Mouse (Mus musculus): ENCODE measurements at regions not wholly inside any gene's neighbourhood (a gene's known extent, or its start where the extent isn't known, plus 50 kb on each side); places are given as distances from the start of the nearest gene placed in this dataset.

DNA sequence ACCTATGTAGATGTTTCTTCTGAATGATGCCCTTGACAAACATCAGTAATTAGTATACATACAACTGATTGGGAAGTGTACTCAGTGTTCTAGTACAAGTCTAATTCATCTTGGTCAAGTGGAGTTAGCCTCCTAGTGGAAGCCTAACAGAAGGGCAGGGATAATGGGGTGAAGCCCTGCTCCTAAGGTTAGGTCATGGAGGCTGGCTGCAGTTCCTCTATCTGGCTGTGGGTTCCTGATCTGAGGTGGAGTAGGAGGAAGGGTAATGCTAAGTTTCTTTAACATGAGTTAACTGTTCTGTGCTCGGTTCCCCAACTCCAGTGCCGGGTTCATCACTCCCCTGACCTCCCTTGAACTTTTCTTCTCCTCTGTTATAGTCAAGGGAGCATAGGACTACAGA, 281.1 kb upstream of the Tle3 start:
- no peak for DNase-seq (ENCODE audit: low spot score)

DNA sequence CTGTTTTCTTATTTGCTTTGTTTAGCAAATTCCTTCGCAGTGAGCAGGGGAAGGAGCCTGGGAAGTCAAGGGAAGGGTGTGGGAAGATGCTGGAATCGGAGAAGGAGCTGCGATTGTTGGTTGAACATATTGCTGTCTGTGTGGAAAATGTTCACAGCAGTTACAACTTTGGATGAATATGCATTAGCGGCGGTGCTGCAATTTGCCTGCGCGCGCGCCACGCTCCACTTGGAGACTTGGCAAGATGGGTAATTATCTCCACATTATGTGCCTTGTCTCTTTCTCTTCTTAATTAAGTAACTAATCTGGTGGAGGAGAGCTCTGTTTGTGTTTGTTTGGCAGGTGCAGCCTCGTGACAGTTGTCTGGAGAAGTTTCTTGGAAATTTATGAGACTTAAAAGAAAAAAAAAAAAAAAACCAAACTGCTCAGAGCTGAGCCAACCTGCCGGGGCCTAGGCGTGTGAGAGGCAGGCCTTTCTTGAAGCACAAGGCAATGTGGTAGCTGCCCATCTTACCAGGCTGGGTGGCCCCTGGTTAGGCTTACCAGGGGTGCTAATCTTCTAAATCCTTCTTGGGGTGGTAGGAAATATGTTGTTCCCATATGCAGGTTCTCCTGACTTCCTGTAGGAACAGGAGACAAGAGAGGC, 279.2 kb upstream of the Tle3 start:
- DNase-seq (ENCODE audit: low spot score): no peak

DNA sequence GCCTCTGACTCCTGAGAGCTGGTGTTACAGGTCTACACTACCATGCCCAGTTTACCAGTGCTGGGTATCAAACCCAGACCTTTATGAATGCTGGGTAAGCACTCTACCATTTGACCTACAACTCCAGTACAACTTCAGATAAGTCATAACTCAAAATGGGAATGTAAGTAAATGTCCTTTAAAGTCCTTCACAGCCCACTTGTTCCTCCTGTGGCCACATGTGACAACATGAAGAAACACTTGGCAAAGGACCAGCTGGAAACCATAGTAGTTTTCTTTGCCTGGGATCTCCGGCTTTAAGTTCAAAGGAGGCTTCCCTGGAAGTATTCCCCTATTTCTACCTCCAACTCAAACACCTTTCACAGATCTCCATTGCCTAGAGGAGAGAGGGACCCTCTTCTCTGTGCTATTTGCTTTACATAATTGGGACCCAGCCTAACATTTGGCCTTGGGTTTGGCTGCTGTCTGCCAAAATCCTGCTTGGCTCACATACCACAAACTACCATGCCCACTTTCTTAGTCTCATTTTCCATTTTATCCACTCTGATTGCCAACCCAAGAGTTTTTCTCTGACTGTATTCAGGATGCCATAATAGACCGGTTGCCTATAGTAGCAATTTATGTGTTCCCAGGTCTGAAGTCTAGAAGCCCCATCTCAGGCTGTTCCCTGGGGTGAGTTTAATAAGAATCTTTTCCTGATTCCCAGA, 276.9 kb upstream of the Tle3 start:
- DNase-seq (ENCODE audit: low spot score): peak; percentile 8

DNA sequence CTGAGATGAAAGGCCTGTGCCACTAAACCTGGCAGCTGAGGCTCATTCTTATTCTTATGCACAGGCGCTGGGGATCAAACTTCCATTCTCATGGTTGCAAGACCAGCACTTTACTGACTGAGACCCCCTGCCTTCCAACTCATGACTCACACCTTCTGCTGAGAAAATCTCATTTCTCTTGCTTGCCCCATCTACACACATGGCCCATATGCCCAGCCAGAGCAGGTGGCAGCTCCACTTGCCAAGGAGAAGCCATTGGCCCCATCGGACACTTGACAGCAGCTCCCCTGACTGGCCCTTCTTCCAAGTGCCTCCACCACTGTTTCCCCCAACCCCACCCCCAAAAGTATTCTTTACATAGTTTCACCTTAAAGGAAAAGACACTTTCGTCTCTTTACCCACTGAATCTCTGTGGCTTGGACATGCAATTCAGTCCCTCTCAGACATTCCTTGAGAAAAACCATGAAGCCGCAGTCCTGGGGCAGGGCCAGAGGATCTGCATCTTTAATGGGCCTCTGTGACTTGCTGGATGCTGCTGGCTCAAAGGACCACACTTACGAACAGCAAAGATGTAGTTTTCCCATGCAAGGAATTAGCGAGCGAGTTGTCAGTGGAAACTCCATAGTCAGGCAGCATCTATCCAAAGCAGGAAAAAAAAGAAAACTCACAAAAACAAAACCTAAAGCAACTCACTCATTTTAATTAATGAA, 270.3 kb upstream of the Tle3 start:
- DNase-seq (ENCODE audit: low spot score): no peak

DNA sequence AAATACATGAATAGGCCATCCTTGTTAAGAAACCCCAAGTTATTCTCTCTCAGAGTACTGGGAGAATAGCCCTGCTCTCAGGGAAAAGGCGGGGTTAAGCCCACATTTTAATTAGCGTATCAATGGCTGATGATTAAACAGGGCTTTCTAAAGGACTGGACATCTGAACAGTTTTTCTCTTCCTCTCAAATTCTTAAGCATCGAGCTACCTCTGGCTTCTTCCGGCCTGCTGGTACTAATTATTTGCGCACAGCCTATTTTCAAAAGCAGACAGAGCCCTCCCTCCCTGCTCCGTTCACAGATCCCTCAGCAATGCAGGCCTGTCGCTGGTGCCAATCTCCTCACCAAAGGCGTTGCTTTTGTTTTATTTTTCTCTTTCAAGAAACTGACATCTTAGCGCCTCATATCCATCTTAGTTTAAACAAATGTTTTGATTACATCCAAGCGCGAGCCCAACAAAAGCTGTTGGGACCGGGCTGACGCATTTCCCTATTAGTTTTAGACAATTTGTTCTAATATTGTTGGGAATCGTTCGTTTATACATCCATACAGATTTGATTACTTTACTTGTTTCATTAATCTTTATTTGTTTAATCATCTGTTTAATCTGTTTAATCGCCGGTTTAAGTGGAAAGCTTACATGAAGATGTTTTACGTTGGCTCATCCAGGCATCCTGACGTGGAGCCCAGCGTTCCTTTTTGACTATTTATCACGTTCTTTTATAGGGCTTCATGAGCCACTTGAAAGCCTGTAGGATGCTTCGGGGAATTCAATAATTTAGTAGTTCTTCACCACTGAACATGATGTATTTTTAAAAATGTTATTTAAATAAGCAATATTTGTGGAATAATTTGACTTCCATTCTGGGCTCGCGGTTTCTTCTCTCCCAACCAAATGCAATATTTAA, 269.5 kb upstream of the Tle3 start:
- DNase-seq (ENCODE audit: low spot score): no peak

DNA sequence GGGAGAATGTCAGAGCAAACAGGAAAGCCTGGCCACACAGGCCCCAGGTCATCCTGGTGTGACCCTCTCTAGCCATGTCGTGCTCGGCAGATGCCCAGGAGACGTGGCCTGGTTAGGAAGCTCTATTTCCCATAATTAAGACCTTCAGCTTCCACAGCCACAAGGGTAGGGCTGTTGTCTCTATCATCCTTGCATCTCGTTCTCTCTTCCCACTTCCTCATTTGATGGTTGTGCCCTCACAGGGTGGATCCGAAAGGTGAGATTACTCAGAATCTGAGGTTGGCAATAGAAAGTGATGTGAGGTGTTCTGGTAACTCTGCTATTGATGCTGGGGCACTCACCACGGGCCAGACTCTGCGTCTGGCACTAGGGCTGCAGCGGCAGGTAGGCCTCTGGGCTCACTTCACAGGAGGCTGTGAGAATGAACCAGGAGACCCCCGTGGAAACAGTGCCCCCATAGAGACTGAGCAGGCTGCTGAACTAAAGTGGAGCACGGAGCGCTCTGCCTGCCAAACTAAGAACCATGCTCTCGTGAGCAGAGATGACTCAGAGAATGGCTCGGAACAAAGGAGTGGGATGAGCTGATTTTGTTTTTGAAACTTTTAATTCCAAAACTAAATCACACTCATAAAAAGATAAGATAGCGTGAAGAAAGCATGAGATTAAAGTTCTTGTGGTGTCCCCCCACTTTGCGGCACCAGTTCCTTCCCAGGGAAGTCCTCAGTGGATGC, 266.5 kb upstream of the Tle3 start:
- DNase-seq (ENCODE audit: low spot score): no peak

DNA sequence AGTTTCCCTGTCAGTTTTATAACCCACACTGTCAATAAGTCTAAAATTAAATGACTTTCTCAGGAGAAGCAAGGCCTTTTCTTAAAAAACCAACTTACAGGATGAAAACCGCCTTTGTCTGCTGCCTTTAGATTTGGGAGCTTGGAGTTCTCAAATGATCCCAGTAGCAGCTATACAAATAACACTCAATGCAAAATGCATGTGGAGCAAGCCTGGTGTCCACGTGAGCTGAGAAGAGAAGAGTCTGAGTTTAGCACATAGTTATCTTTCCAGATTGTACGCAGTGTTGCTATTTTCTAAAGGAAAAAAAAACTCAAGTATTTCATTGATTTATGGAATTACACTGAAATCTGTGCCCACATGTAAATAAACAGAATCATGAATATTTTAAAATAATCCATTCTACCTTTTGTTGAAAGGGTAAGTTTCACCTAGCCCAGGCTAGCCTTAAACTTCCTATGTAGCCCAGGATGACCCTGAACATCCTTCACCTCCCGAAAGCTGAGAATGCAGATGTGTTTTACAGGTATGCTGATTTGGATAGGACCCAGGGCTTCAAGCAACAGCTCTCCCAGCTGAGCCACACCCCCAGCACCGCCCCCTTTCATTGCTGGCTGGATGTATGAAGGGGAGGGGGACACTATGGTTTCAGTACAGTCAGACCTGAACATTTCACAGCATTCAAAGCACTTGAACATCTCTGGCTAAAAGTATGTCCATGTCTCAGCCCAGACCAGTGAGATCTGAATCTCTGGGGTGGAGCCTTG, 262.5 kb upstream of the Tle3 start:
- DNase-seq (ENCODE audit: low spot score): no peak

DNA sequence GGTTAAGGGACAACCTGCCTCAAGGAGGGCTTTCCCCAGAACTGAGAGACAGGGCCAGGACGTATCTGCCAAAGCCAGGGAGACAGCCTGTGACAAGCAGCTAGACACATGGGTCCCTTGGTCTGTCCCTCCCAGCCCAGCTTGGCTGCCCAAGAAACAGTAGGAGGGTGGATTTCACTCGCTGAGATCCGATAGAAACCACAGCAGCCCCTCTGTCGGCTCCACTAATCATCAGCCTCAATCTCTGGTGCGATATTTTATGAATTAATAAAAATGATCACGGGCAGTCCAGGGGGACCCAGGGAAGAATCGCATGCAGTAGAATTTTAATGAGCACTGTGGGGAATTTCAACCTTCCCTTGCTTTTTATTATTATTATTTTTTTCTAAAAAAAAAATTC, 261.0 kb upstream of the Tle3 start:
- DNase-seq (ENCODE audit: low spot score): no peak

DNA sequence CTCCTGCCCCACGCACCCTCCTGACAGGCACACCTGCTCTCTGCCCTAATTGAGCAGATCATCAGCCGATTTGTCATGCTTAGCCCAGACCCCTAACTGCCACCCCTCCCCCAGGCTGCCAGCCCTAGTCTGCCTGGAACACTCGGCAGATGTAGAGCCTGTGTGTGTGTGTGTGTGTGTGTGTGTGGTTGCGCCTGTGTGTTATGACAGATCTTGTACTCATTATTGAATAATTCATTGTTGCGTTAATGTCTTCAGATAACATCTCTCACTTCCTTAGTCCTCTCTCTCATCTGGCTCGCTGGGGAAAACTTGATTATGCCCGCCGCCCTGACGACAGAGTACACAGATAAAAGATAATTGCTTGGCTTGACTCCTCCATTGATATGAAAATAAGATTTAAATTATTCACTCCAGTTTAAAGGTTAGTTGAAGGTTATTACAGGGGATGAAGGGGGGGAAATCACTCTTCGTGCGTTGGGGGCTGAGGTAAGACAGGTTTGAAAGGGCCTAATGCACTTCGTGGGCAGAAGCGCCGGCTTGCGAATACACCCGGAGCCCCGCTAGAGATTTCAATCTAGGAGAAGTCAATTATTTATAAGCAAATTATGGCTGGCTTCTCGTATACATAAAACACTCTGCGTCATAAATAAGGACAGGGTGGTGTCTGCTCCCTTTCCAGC, 260.3 kb upstream of the Tle3 start:
- no peak for DNase-seq (ENCODE audit: low spot score)

DNA sequence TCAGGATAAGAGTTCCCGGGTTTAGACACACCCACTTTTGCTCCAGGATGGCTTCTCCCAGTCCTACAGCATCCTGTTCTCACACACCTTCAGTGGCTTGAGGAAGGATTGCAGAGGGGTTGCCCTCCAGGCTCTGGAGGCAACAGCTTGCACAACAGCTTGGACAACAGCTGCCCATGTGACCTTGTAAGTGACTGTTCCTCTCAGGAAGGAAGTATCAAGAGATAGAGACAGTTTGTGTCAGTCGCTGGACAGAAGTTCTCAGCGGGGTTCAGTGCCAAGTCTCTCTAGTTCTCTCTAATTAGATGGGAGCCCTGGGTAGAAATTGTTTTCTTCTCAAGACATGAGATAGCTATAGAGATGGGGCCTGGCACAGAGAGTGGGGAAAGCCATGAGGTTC, 252.9 kb upstream of the Tle3 start:
- no peak for DNase-seq (ENCODE audit: low spot score)

DNA sequence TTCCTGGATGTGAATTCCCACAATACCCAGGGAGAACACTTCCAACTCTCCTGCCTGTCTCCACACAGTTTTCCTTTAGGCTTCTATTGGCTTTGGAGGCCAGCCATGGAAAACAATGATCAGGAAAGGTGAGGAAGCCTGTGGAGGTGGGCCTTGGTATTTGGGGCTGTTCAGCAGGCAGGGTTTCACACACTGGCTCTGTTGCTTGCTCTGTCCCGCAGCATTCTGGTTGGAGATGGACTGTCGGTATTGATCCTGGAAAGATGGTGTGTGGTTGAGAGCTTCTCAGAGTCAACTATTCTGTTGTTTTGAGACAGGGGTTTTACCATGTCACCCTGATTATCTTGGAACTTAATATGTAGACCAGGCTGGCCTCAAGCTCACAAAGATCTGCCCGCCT, 251.6 kb upstream of the Tle3 start:
- no peak for DNase-seq (ENCODE audit: low spot score)

DNA sequence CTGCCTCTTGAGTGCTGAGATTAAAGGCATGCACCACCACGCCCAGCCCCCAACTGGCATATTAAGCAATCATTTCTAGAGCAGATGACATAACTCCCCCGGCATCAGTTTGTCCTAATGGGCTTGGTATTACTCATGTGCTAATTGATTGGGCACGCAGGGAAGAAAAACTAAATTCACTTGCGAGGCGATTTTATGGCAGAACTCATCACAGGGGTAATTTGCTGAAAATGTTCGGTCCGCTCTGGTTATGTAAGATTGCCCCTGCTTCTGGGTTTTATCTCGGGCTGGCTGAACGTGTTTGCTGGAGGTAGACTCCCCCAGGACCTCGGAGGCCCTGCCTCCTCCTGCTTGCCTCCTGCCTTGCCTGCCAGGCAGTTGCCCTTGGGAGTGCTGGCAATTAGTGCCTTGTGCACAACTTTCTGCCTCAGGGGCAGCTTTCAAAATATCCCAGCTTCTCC, 251.2 kb upstream of the Tle3 start:
- no peak for DNase-seq (ENCODE audit: low spot score)

DNA sequence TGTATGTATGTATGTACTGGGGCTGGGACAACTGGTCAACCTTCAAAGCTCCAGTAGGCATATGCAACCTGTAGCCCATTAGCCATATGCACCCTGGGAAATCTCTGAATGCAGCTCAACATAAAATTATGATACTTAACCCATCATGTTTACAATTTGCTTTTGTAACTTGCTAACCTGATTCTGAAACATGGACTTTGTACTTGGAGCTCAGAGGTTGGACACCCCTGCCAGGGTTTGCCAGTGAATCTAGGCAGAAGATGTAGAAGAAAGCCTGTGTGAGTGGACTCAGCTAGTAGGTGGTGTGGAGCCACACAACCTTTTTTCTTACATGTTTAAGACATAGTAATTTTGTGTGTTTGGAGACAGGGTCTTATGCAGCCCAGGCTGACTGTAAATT, 248.7 kb upstream of the Tle3 start:
- DNase-seq (ENCODE audit: low spot score): no peak

DNA sequence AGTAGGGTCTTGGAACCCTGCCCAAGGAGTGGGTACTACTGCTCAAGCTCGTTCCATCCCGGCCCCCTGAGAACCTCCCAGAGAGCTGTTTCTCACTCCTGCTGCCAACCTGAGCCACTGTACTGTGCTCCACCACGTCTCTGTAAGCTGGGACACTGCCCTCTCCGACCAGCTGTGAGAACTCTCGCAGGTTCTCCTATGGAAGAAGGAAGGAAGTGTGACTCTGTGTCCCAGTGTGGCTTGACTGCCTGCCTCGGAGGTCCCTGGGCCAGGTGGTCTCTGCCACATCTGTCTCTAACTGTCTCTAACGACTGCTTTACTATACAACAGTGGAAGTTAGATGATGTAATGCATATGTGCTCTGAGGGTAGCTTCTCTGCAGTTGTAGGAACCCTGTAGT, 246.4 kb upstream of the Tle3 start:
- DNase-seq (ENCODE audit: low spot score): no peak

DNA sequence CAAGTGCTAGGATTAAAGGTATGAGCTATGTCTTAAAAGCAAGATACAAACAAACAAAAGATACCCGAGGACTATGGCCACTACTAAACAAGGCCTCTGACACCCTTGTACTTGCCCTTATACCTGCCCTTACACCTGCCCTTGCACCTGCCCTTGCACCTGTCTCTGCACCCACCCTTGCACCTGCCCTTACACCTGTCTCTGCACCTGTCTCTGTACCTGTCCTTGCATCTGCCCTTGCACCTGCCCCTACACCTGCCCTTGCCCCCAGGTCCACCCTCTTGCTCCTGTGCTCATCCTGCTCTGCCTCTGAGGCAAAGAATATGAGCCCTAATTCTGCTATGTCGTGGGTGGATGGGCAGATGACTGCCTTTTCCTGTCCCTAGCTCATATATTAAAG, 244.1 kb upstream of the Tle3 start:
- DNase-seq (ENCODE audit: low spot score): no peak

DNA sequence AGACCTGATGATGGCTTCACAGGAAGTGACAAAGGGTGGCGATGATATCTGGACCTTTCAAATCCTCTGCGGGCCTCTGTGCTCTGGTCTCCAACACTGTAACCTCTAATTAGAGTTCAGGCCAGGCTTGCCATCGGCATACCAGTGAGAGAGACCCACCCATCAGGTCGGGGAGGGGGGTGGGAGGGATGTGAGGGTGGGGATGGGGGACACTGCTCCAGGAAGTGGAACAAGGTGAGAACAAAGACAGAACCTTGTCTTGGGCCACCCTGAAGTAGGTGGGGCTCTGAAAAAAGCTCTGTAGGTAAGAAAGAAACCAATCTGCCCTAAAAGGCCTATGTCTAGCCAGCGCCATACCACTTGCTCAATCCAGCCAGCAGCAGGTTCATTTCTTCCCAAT, 243.0 kb upstream of the Tle3 start:
- DNase-seq (ENCODE audit: low spot score): no peak

DNA sequence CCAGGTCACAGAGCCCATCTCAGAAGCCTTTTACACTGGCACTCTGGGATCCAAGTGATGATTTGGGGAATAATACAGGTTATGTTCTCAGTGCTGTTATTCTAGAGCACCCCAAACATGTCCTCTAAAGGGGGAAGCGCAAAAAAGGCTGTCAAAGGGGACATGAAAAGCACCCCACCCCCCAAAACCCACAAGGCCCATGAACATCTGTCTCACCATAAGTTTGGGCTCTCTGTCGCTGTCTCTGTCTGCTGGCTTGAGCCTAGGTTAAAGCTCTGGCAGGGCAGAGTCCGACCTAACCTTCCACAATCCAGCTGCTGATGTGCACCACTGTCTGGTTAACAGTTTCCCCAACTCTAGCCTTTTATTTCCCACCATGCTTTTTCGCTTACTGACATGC, 241.3 kb upstream of the Tle3 start:
- no peak for DNase-seq (ENCODE audit: low spot score)

DNA sequence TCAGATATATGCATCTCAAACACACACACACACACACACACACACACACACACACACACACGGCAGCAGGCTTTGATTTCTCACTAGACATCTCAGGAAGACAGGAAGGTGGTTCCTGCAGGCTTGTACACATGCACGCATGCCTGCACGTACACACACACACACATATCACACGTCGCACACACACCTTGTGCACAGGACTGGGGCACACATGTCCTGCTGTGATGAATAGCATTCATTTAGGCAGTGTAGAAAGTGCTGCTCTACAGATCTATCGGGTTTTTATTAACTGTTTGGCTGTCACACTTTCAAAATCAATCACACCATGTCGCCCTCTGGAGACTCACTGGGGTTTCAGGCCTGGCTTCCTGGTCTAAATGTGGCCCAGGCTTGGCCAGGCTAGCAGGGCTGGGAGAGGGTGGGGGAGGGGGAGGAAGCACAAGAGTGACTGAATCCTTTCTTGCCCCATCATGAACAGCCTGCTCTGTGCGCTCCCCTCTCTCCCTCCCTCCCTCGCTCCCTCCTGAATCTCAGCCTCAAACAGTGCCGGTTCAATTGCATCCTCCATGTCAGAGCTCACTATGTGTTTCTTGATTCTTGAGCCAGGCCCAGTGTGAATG, 236.8 kb upstream of the Tle3 start:
- no peak for DNase-seq (ENCODE audit: low spot score)

DNA sequence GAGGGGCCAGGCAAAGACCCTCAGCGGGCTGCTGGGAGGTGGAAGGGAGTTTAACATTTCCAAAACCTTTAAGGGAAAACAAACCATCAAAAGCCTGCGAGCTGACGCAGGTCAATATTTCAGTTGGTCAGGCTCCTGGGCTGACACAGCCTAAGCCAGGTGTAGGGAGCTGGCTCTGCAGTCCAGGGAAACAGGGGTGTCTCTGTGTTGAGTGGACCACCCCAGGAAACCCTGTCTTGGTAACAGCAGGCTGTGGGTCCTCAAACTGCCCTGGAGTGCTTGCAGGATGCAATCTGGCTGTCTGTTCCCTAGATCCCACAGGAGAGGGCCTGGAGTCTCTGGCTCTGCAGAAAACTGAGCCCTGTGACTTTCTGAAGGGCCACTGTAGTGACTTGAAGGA, 236.2 kb upstream of the Tle3 start:
- DNase-seq (ENCODE audit: low spot score): no peak

Measured in adipocyte (in vitro differentiated cells).